Mouse (Mus musculus) brain, embryonic 14.5 days (tissue): ENCODE data around the gene Trp73.

Experiments used
- CTCF ChIP-seq: fragments of 200-500 bp; IDR thresholded peaks from 2 replicates; pipeline ENCODE4 v1.5.1; 2012; ENCODE audit warnings: inconsistent platforms, mild to moderate bottlenecking, moderate library complexity, borderline replicate concordance; ENCODE audit not compliant: insufficient read depth, insufficient read length; ENCODE audit errors: extremely low read depth
- POLR2A ChIP-seq: fragments of 200-500 bp; IDR thresholded peaks from 2 replicates; pipeline ENCODE4 v1.6.1; 2012; ENCODE audit warnings: mild to moderate bottlenecking, inconsistent platforms, borderline replicate concordance; ENCODE audit not compliant: poor library complexity, insufficient read depth, insufficient read length, severe bottlenecking; ENCODE audit errors: extremely low read depth

GRCm38 (mm10) chr4:154140213-154141008, 403 bp upstream of the Trp73 start:
- no peak for TF ChIP-seq CTCF
- no peak for TF ChIP-seq POLR2A
